Mouse (Mus musculus) lung, adult 2 months (tissue): Measurements from ENCODE around the gene BC028528. TPM values are rescaled to one million over a fixed set of nuclear protein-coding genes. Genes with fewer than 3 reads are reported as not detected.

Source experiments
- DNase-seq: peaks from one replicate; pipeline ENCODE4 v3.0.0; 2022
- H3K4me1 ChIP-seq: fragments of 200-500 bp; 2 replicates; pipeline ENCODE4 v1.6.1; 2011; ENCODE audit warnings: low read length; ENCODE audit not compliant: control insufficient read depth, insufficient read depth
- H3K4me3 ChIP-seq: fragments of 200-500 bp; replicated peaks from 2 replicates; pipeline ENCODE3; 2011; ENCODE audit warnings: low read depth, mild to moderate bottlenecking, control low read depth, low read length; ENCODE audit errors: extremely low read depth
- CTCF ChIP-seq: fragments of 200-500 bp; IDR thresholded peaks from 2 replicates; pipeline ENCODE4 v1.5.1; 2011; ENCODE audit warnings: mild to moderate bottlenecking, low read length, control low read depth; ENCODE audit not compliant: insufficient read depth
- POLR2A ChIP-seq: fragments of 200-500 bp; IDR thresholded peaks from 2 replicates; pipeline ENCODE4 v1.6.1; 2011; ENCODE audit warnings: low read depth, mild to moderate bottlenecking, control low read depth, low read length, borderline replicate concordance; ENCODE audit errors: extremely low read depth
- WGBS: fragments of 180-500 bp; shearing (Covaris S2); methylation state at CpG from one replicate; pipeline ENCODE4 v1.1.7; 2018; 5-methylcytosine and 5-hydroxymethylcytosine counted together
- polyA plus RNA-seq: library from polyadenylated mRNA; depleted of rRNA; stranded (reverse); fragments of >200 nt; gene quantifications from 2 replicates; pipeline ENCODE4 v1.2.3, GENCODE M21; 2012; rRNA removed

The BC028528 gene
- polyA plus RNA-seq: 81.5 and 113 TPM in 2 replicates

GRCm38 (mm10) chr3:95891211-95892065, at the start of gene BC028528:
BC028528 (minus strand) TSS chr3:95892005.
- Histone ChIP-seq H3K4me1 (peaks cover 6% of the 10 kb centered on the region; the same call in 1 of the 2 replicates), H3K4me3 (peak within 1 kb of the TSS; percentile 66)
- no peak for TF ChIP-seq CTCF
- peak; percentile 66; the same call in 1 of the 2 replicates for TF ChIP-seq POLR2A
- WGBS: 16% methylated on average over 12 of the region's 12 CpGs
- DNase-seq: peak; percentile 54

GRCm38 (mm10) chr3:95938835-95939234, 47.0 kb upstream of the BC028528 start:
- H3K4me1 ChIP-seq: no peaks in the 10 kb centered on the region
- WGBS: 93% methylated on average over 15 of the region's 15 CpGs
- TF ChIP-seq POLR2A: no peak
- TF ChIP-seq CTCF: peak; percentile 47
- DNase-seq: no peak
- no peak overlapping the region for H3K4me3 ChIP-seq

GRCm38 (mm10) chr3:95938217-95938616, 46.4 kb upstream of the BC028528 start:
- DNase-seq: no peak
- Histone ChIP-seq H3K4me3 (no peak overlapping the region), H3K4me1 (no peaks in the 10 kb centered on the region)
- 94% methylated on average over 8 of the region's 8 CpGs for WGBS
- TF ChIP-seq CTCF (no peak), POLR2A (no peak)

GRCm38 (mm10) chr3:95934448-95934847, 42.6 kb upstream of the BC028528 start:
- WGBS: 73% methylated on average over 1 of the region's 1 CpGs
- H3K4me3 ChIP-seq: no peak overlapping the region
- TF ChIP-seq CTCF: no peak
- TF ChIP-seq POLR2A: no peak
- peaks cover 3% of the 10 kb centered on the region for H3K4me1 ChIP-seq
- DNase-seq: no peak

- no peak for DNase-seq
- no peak for TF ChIP-seq CTCF
- TF ChIP-seq POLR2A: no peak
- 73% methylated on average over 7 of the region's 7 CpGs for WGBS
- Histone ChIP-seq H3K4me3 (no peak overlapping the region), H3K4me1 (peaks cover 3% of the 10 kb centered on the region)
Observed at GRCm38 (mm10) chr3:95933111-95933750, 41.4 kb upstream of the BC028528 start.

- H3K4me3 ChIP-seq: no peak overlapping the region
- TF ChIP-seq POLR2A: no peak
- no peak for TF ChIP-seq CTCF
- H3K4me1 ChIP-seq: peaks cover 3% of the 10 kb centered on the region
- no peak for DNase-seq
- 82% methylated on average over 7 of the region's 7 CpGs for WGBS
Observed at GRCm38 (mm10) chr3:95932566-95932965, 40.8 kb upstream of the BC028528 start.

- H3K4me1 ChIP-seq: peaks cover 3% of the 10 kb centered on the region
- WGBS: 53% methylated on average over 1 of the region's 1 CpGs
- DNase-seq: no peak
- H3K4me3 ChIP-seq: no peak overlapping the region
- TF ChIP-seq CTCF: no peak
Observed at GRCm38 (mm10) chr3:95932157-95932556, 40.4 kb upstream of the BC028528 start.

GRCm38 (mm10) chr3:95931471-95931870, 39.7 kb upstream of the BC028528 start:
- TF ChIP-seq POLR2A (no peak), CTCF (no peak)
- 84% methylated on average over 1 of the region's 1 CpGs for WGBS

GRCm38 (mm10) chr3:95930471-95930789, 38.6 kb upstream of the BC028528 start:
- WGBS: 2% methylated on average over 5 of the region's 5 CpGs
- DNase-seq: peak; percentile 17
- Histone ChIP-seq H3K4me1 (peaks cover 3% of the 10 kb centered on the region), H3K4me3 (peak overlapping the region; percentile 75)
- no peak for TF ChIP-seq CTCF
- no peak for TF ChIP-seq POLR2A

More at GRCm38 (mm10) chr3:95931471-95931870, 39.7 kb upstream of the BC028528 start:
- Histone ChIP-seq H3K4me3 (no peak overlapping the region), H3K4me1 (peaks cover 3% of the 10 kb centered on the region)
- no peak for DNase-seq
